Mouse (Mus musculus): ENCODE data around the gene 4922502D21Rik. TPM values are rescaled to one million over a fixed set of nuclear protein-coding genes. Genes with fewer than 3 reads are reported as not detected.
"Not testable (repeated sequence)": the region's sequence is repeated elsewhere in the genome, so short reads cannot be mapped to it uniquely, and the experiment has no call there.

4922502D21Rik gene
- polyA plus RNA-seq (2016; fragmentation: Nextera tagmentation; extraction: Ambion mirVana) = not detected in 2 replicates

DNA sequence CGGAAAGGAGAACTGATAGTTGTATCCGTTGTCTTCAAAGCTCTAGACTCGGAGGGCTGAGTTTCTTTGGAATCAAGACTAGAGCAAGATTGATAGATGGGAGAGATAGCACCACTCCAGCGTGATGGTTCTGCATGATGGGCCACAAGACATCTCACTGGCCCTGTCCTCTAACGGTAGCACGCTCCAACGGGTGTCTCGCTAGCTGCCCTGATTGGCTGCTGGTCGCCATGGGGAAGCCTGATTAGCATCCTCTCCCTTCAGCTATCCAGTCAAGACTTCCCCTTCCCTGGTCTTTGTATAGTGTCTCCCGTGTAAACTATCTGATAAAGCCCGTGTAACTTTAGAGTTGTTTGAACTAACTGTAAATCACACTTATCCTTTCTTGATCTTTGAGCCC is at the start of gene 4922502D21Rik:
Gene 4922502D21Rik (minus strand): TSS at position 187 of the 400 bp plus-strand sequence.
- WGBS = 53% methylated on average over 11 of the region's 11 CpGs
- no peaks in the 10 kb centered on the region for H3K9me3 ChIP-seq
- no peaks in the 10 kb centered on the region for H3K4me1 ChIP-seq (replicated peaks)
- no peak within 1 kb of the TSS for H3K27ac ChIP-seq
- H3K4me3 ChIP-seq = no peak within 1 kb of the TSS
- DNase-seq (ENCODE audit: low spot score) = no peak
- no peaks in the 10 kb centered on the region for H3K27me3 ChIP-seq (ENCODE audit: insufficient read depth, poor library complexity, severe bottlenecking)
- no peaks in the 10 kb centered on the region for H3K36me3 ChIP-seq

DNA sequence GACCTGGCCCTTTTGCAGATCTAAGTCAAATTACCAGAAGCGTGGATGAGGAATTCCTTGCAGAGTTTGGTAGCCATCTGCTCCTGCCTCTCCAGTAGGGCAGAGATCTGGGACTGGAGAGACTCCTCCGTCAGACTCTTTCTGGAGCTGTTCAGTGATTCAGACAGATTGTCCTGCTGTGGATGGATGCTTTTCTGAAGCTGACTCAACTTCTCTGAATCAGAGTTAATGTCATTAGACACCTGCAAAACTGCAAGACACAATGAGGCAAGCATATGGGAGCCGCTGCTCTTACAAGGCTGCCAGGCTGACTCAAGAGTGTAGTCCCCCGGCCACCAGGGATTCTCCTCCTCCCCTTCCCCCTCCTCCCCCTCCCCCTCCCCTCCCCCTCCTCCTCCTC is 48.9 kb upstream of the 4922502D21Rik start:
- WGBS = 70% methylated on average over 4 of the region's 4 CpGs
- Histone ChIP-seq H3K36me3 (no peaks in the 10 kb centered on the region), H3K27me3 (ENCODE audit: insufficient read depth, poor library complexity, severe bottlenecking) (no peaks in the 10 kb centered on the region), H3K9me3 (peaks cover 4% of the 10 kb centered on the region; the same call in 1 of the 2 replicates), H3K27ac (no peak overlapping the region), H3K4me1 (replicated peaks) (peaks cover 3% of the 10 kb centered on the region; the same call in 1 of the 2 replicates), H3K4me3 (no peak overlapping the region)
- no peak for DNase-seq (ENCODE audit: low spot score)

DNA sequence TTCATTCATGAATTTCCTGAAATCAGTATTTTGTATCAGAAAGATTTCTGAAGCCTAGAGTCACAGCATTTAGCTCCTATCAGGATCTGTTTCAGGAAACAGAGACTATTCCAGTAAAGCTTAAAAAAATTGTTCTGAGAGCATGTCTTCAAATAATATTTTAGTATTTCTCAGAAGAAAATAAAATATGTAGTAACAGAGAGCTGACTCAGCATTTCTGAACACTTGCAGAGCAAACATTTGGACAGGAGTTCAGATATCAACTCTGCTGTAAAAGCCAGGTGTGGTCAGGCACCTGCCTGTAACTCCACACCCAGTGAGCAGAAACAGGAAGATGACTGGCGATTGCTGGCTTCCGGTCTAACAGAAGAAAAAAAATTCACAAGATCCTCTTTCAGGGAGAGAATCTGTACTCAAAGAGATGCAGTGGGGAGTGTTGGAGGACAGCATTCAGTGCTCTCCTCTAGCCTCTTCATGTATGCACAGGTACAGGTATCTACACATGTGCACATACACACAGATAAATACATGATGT is 43.4 kb upstream of the 4922502D21Rik start:
- Histone ChIP-seq H3K4me1 (replicated peaks) (no peaks in the 10 kb centered on the region), H3K4me3 (no peak overlapping the region), H3K27me3 (ENCODE audit: insufficient read depth, poor library complexity, severe bottlenecking) (no peaks in the 10 kb centered on the region), H3K36me3 (no peaks in the 10 kb centered on the region), H3K9me3 (peaks cover 4% of the 10 kb centered on the region; the same call in 1 of the 2 replicates), H3K27ac (no peak overlapping the region)
- DNase-seq (ENCODE audit: low spot score) = no peak
- 90% methylated on average over 2 of the region's 2 CpGs for WGBS

DNA sequence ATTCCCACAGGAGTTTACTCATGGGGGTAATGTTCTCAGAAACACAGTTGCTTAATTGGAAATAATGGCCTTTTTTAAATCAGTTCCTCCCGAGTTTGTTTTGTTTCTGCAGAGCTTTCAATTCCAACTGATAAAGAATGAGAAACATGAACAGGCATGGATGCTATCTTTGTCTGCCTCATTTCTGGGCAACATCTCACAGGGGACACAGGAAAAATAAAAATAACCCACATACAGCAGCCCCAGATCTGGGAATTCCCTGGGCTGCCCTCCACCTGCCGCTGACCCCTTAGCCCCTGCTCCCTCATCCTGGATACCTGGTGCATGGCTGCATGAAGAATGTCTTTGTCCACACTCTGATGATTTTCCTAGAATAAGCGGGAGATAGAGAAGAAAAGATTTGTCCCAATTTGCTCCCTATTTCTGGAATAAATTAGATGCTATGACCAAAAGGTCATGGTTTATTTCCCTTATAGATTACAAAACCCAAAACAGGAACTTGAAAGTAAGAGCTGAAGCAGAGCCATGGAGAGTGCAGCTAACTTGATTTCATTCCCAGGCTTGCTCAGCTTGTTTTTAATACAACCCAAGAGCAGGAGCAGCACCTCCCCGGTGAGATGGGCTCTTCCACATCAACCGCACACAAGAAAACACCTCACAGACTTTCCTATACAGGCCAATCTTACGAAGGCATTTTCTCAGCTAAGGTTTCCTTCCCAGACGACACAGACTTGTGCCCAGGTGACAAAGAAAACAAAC is 38.0 kb upstream of the 4922502D21Rik start:
- no peaks in the 10 kb centered on the region for H3K36me3 ChIP-seq
- H3K4me1 ChIP-seq (replicated peaks) = no peaks in the 10 kb centered on the region
- H3K27ac ChIP-seq = no peak overlapping the region
- WGBS = 78% methylated on average over 7 of the region's 7 CpGs
- H3K9me3 ChIP-seq = no peaks in the 10 kb centered on the region
- DNase-seq (ENCODE audit: low spot score) = no peak
- no peak overlapping the region for H3K4me3 ChIP-seq
- H3K27me3 ChIP-seq (ENCODE audit: insufficient read depth, poor library complexity, severe bottlenecking) = no peaks in the 10 kb centered on the region

DNA sequence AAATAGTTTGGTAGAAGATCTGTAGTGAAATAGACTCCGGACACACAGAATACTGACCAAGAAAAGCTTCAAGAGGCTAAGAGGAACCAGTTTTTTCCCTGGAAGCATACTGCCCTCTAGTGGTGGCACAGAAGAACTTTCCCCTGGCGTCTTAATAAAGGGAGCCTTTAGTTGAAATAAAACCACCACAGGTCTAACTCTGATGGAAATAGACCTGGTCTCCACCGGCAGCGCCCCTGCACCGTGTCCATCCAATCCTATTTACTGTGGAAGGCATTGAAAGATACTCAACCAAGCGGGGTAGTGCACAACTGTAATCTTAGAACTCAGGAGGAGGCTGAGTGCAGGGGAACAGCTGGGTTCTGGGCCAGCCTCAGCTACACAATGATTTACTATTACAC is 34.4 kb upstream of the 4922502D21Rik start:
- Histone ChIP-seq H3K36me3 (no peaks in the 10 kb centered on the region), H3K4me1 (replicated peaks) (no peaks in the 10 kb centered on the region), H3K27me3 (ENCODE audit: insufficient read depth, poor library complexity, severe bottlenecking) (no peaks in the 10 kb centered on the region), H3K9me3 (no peaks in the 10 kb centered on the region), H3K4me3 (no peak overlapping the region), H3K27ac (no peak overlapping the region)
- 23% methylated on average over 6 of the region's 6 CpGs for WGBS
- peak; percentile 15 for DNase-seq (ENCODE audit: low spot score)

DNA sequence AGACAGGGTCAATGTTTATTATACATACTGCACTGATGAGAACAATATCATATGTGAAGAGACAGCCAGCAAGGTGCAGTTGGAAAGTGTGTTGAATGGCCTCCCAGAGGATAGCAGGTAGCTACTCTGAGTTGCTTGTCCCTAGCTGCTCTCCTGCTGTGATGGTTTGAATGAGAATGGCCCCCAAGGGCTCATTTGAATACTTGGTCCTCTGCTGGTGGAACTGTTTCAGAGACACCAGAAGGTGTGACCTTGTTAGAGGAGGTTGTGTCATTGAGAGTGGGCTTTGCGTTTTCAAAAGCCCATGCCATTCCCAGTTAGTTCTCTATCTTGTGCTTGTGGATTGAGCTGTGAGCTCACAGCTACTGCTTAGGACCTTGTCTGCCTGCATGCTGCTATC is 32.3 kb upstream of the 4922502D21Rik start:
- Histone ChIP-seq H3K4me3 (no peak overlapping the region), H3K4me1 (replicated peaks) (no peaks in the 10 kb centered on the region), H3K36me3 (no peaks in the 10 kb centered on the region), H3K27ac (no peak overlapping the region), H3K9me3 (no peaks in the 10 kb centered on the region), H3K27me3 (ENCODE audit: insufficient read depth, poor library complexity, severe bottlenecking) (no peaks in the 10 kb centered on the region)
- no peak for DNase-seq (ENCODE audit: low spot score)
- WGBS = 35% methylated on average over 1 of the region's 1 CpGs

DNA sequence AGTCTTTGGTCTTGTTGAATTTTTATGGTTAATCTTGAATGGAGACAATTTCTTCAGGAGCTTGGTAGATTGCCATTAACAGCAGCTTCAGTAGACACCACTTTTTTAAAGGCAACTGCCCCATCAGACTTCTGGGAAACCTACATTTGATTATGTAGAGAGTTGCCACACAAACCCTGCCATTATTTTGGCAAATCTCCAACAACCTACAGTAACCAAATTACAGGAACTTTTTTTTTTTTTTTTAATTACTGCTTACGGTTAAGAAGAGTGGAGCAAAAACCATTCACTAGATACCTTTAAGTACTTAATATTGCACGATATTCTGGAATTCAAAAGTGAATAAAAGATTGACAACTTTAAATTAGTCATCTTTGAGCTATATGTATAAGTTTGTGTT is 27.9 kb upstream of the 4922502D21Rik start:
- Histone ChIP-seq H3K4me1 (replicated peaks) (no peaks in the 10 kb centered on the region), H3K9me3 (no peaks in the 10 kb centered on the region), H3K36me3 (no peaks in the 10 kb centered on the region), H3K4me3 (no peak overlapping the region), H3K27ac (no peak overlapping the region), H3K27me3 (ENCODE audit: insufficient read depth, poor library complexity, severe bottlenecking) (no peaks in the 10 kb centered on the region)
- DNase-seq (ENCODE audit: low spot score) = no peak
- 95% methylated on average over 2 of the region's 2 CpGs for WGBS

DNA sequence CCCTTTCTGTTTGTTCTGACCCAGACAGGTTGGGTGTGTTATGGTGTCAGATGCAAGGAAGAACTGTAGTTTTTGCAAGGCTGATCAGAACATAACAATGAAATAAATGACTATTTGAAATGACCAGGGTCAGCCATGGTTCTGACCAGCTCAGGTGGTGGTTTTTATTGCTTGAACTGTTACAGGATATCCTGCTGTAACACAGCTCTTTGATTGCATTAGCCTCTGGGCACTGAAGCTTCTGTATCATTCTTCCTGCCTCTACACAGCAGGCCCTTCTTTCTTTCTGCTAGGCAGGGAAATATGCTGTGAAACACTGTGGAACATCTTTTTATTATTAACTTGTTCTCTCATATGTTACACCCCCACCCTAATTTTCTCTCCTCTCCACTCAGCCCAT is 24.8 kb upstream of the 4922502D21Rik start:
- Histone ChIP-seq H3K4me3 (no peak overlapping the region), H3K4me1 (replicated peaks) (no peaks in the 10 kb centered on the region), H3K27me3 (ENCODE audit: insufficient read depth, poor library complexity, severe bottlenecking) (no peaks in the 10 kb centered on the region), H3K36me3 (no peaks in the 10 kb centered on the region), H3K27ac (no peak overlapping the region), H3K9me3 (no peaks in the 10 kb centered on the region)
- no peak for DNase-seq (ENCODE audit: low spot score)

DNA sequence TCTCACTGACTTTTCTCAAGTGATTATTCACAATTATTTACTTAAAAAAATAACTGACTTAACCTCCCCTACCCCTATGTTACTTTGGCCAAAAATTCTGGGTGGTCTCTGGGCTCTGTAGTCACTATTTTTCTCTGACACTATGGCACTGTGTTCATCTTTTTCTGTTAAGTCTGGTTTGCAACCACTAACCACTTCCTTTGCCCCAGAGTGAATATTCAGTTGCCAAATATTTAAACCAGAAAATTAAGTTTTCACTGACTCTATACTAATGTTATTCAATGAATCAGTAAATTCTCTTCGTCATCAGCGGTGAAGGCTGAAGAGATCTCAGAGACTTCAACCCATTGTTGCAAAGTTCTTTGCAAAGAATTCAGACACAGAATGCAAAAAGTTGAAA is 24.2 kb upstream of the 4922502D21Rik start:
- no peaks in the 10 kb centered on the region for H3K36me3 ChIP-seq
- 96% methylated on average over 2 of the region's 2 CpGs for WGBS
- no peaks in the 10 kb centered on the region for H3K27me3 ChIP-seq (ENCODE audit: insufficient read depth, poor library complexity, severe bottlenecking)
- H3K4me1 ChIP-seq (replicated peaks) = no peaks in the 10 kb centered on the region
- H3K4me3 ChIP-seq = no peak overlapping the region
- no peak for DNase-seq (ENCODE audit: low spot score)
- H3K27ac ChIP-seq = no peak overlapping the region
- no peaks in the 10 kb centered on the region for H3K9me3 ChIP-seq

DNA sequence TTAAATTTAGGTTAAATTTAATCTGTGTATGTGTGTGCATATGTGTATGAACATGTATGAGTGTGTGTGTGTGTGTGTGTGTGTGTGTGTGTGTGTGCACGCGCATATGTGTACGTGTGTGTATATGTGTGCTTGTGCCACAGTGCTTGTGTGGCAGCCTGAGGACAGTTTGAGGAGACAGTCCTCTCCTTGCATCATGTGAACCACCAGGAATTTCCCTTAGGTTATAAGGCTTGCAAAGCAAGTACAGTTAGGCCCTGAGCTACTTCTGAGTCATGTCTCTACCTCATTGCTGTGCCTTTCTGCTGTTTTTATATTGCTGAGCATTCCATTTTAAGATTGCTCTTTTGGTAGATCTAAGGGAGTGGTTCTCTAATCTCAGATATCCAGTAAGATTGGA is 19.5 kb upstream of the 4922502D21Rik start:
- H3K4me1 ChIP-seq (replicated peaks) = no peaks in the 10 kb centered on the region
- H3K4me3 ChIP-seq = no peak overlapping the region
- DNase-seq (ENCODE audit: low spot score) = no peak
- H3K36me3 ChIP-seq = no peaks in the 10 kb centered on the region
- 94% methylated on average over 3 of the region's 3 CpGs for WGBS
- H3K27ac ChIP-seq = no peak overlapping the region
- no peaks in the 10 kb centered on the region for H3K27me3 ChIP-seq (ENCODE audit: insufficient read depth, poor library complexity, severe bottlenecking)
- H3K9me3 ChIP-seq = peaks cover 12% of the 10 kb centered on the region; the same call in 1 of the 2 replicates

DNA sequence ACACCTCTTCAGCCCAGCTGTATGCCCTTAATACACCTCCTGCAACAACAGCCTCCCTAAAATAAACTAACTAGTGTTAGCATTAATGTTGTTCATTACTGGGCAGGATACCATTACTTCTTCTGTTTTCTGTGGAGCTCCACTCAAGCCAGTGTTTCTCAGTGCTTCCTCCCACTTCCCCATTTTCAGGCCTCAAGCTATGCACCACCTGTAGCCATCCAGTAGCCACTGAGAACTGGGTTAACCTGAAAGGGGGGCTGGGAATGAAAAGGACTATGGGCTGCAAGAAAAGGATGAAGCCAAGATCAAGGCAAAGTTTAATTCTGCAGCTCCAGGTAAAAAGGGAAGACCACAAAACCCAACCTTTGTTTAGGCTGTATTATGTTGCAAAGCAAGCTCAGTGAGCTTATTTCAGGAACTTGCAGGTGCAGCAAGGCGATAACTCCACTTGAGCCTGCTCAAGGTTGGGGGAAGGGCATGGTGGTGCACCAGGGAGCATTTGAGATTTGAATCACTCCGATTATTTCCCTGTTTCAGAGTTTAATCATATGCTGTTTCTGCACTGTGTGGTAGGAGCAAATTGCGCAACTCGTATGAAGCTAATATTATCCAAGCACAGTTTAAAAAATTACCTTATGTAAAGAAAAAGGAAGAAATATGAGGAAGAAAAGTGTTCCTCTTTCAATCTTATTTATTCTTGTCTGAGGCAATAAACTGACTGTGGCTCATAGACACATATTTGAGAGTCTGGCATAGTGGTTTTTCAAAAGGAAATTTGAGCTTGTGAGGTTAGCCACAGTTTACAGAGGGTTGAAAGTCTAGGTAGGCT is 18.1 kb upstream of the 4922502D21Rik start:
- no peak overlapping the region for H3K4me3 ChIP-seq
- H3K4me1 ChIP-seq (replicated peaks) = no peaks in the 10 kb centered on the region
- WGBS = 63% methylated on average over 4 of the region's 4 CpGs
- DNase-seq (ENCODE audit: low spot score) = no peak
- H3K36me3 ChIP-seq = no peaks in the 10 kb centered on the region
- H3K27ac ChIP-seq = no peak overlapping the region
- no peaks in the 10 kb centered on the region for H3K27me3 ChIP-seq (ENCODE audit: insufficient read depth, poor library complexity, severe bottlenecking)
- H3K9me3 ChIP-seq = peaks cover 12% of the 10 kb centered on the region; the same call in 1 of the 2 replicates

DNA sequence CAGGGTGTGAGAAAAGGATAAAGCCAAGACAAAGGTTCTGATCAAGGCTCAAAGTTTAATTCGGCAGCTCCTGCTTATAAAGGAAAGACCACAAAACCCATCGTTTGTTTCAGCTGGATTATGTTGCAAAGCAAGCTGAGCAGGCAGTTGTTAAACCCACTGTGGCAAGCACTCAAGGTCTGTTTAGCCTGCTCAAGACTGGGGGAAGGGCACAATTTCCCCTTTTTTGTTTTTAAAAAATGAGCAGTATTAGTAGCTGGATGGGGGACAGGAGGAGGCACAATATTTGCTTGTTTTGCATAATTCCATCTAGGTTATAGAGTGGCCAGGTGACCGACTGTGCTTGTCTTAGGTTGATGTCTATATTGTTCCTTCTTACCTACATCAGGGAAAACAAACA is 12.8 kb upstream of the 4922502D21Rik start:
- Histone ChIP-seq H3K36me3 (no peaks in the 10 kb centered on the region), H3K27me3 (ENCODE audit: insufficient read depth, poor library complexity, severe bottlenecking) (no peaks in the 10 kb centered on the region), H3K9me3 (peaks cover 12% of the 10 kb centered on the region; the same call in 1 of the 2 replicates), H3K4me3 (no peak overlapping the region), H3K4me1 (replicated peaks) (no peaks in the 10 kb centered on the region), H3K27ac (no peak overlapping the region)
- 81% methylated on average over 3 of the region's 3 CpGs for WGBS
- DNase-seq (ENCODE audit: low spot score) = no peak

DNA sequence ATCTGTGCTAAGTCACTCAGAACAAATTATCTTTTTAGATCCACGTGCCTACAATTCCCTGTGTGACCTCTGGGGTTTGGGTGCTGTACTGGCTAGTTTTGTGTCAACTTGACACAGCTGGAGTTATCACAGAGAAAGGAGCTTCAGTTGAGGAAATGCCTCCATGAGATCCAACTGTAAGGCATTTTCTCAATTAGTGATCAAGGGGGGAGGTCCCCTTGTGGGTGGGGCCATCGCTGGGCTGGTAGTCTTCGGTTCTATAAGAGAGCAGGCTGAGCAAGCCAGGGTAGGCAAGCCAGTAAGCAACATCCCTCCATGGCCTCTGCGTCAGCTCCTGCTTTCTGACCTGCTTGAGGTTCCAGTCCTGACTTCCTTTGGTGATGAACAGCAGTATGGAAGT is 10.8 kb upstream of the 4922502D21Rik start, which contains the start of gene Clec12a:
Gene Clec12a (plus strand): TSS at position 301 of the 400 bp plus-strand sequence.
- not testable (repeated sequence) for H3K36me3 ChIP-seq; H3K9me3 ChIP-seq; H3K4me3 ChIP-seq; DNase-seq (ENCODE audit: low spot score); H3K27ac ChIP-seq; H3K27me3 ChIP-seq (ENCODE audit: insufficient read depth, poor library complexity, severe bottlenecking); H3K4me1 ChIP-seq (replicated peaks)
- 82% methylated on average over 4 of the region's 4 CpGs for WGBS

All from hindbrain, embryonic 10.5 days (tissue).